Mouse (Mus musculus) ES-Bruce4 (cell line): Measurements from ENCODE around the gene Atl3. TPM values are rescaled to one million over a fixed set of nuclear protein-coding genes. Genes with fewer than 3 reads are reported as not detected.
A peak's percentile ranks its signal among the peaks of the same experiment; 100 is the strongest.

ENCODE experiments used
- H3K27ac ChIP-seq: 2 replicates; pipeline ENCODE4 v1.5.1; 2012; ENCODE audit warnings: low read length, inconsistent platforms; ENCODE audit not compliant: insufficient read depth
- H3K27me3 ChIP-seq: 2 replicates; pipeline ENCODE4 v1.6.1; 2012; ENCODE audit warnings: mild to moderate bottlenecking, low read length, inconsistent platforms; ENCODE audit not compliant: control insufficient read depth, poor library complexity, insufficient read depth, severe bottlenecking
- H3K36me3 ChIP-seq: 2 replicates; pipeline ENCODE4 v1.6.1; 2012; ENCODE audit warnings: inconsistent platforms, mild to moderate bottlenecking, low read length, moderate library complexity; ENCODE audit not compliant: control insufficient read depth, poor library complexity, insufficient read depth, severe bottlenecking
- H3K4me1 ChIP-seq: one replicate; pipeline ENCODE4 v1.8.1; 2011; ENCODE audit warnings: low read length; ENCODE audit not compliant: control insufficient read depth, insufficient read depth
- H3K4me3 ChIP-seq: 2 replicates; pipeline ENCODE4 v1.5.1; 2011; ENCODE audit warnings: low read depth, mild to moderate bottlenecking, low read length
- H3K9ac ChIP-seq: 2 replicates; pipeline ENCODE4 v1.6.1; 2012; ENCODE audit warnings: low read depth, mild to moderate bottlenecking, inconsistent platforms; ENCODE audit not compliant: poor library complexity, severe bottlenecking
- H3K9me3 ChIP-seq: replicated peaks from 2 replicates; pipeline ENCODE4 v1.6.1; 2012; ENCODE audit warnings: mild to moderate bottlenecking, low read length, inconsistent platforms; ENCODE audit not compliant: control insufficient read depth, poor library complexity, insufficient read depth, severe bottlenecking
- CTCF ChIP-seq: IDR thresholded peaks from one replicate; pipeline ENCODE4 v1.8.1; 2011; ENCODE audit warnings: low read depth, low read length
- EP300 ChIP-seq: IDR thresholded peaks from 2 replicates; pipeline ENCODE4 v1.6.1; 2011; ENCODE audit warnings: low read depth, low read length; ENCODE audit not compliant: insufficient read depth
- POLR2A ChIP-seq: IDR thresholded peaks from one replicate; pipeline ENCODE4 v1.8.1; 2011; ENCODE audit warnings: low read length; ENCODE audit not compliant: insufficient read depth
- polyA plus RNA-seq: library from polyadenylated mRNA; stranded (reverse); fragments of >200 nt; gene quantifications from 2 replicates; pipeline ENCODE4 v1.2.4, GENCODE M21; 2011; ENCODE audit warnings: low read depth; ENCODE audit not compliant: missing spikeins, insufficient read depth, insufficient read length

Gene Atl3
- polyA plus RNA-seq, 1 experiment: 53.5 TPM

GRCm38 (mm10) chr19:7583599-7583998, 89.8 kb downstream of the Atl3 start:
- Histone ChIP-seq H3K36me3 (no peaks in the 10 kb centered on the region), H3K9me3 (no peaks in the 10 kb centered on the region), H3K4me1 (peaks cover 8% of the 10 kb centered on the region), H3K9ac (no peak overlapping the region), H3K4me3 (no peak overlapping the region), H3K27ac (peak overlapping the region; percentile 100), H3K27me3 (no peaks in the 10 kb centered on the region)
- TF ChIP-seq CTCF (no peak), EP300 (no peak), POLR2A (no peak)

- no peaks in the 10 kb centered on the region for H3K27me3 ChIP-seq
Observed at GRCm38 (mm10) chr19:7585279-7585678, 91.4 kb downstream of the Atl3 start.

GRCm38 (mm10) chr19:7585764-7586163, 91.9 kb downstream of the Atl3 start:
- no peaks in the 10 kb centered on the region for H3K27me3 ChIP-seq
- no peak overlapping the region for H3K4me3 ChIP-seq
- peaks cover 8% of the 10 kb centered on the region for H3K4me1 ChIP-seq

More at GRCm38 (mm10) chr19:7585279-7585678, 91.4 kb downstream of the Atl3 start:
- Histone ChIP-seq H3K36me3 (no peaks in the 10 kb centered on the region), H3K9ac (no peak overlapping the region), H3K9me3 (no peaks in the 10 kb centered on the region), H3K4me1 (peaks cover 8% of the 10 kb centered on the region), H3K27ac (no peak overlapping the region), H3K4me3 (no peak overlapping the region)
- TF ChIP-seq CTCF (no peak), EP300 (no peak), POLR2A (no peak)

More at GRCm38 (mm10) chr19:7585764-7586163, 91.9 kb downstream of the Atl3 start:
- Histone ChIP-seq H3K9me3 (no peaks in the 10 kb centered on the region), H3K27ac (no peak overlapping the region), H3K9ac (no peak overlapping the region), H3K36me3 (no peaks in the 10 kb centered on the region)
- TF ChIP-seq POLR2A (no peak), CTCF (no peak), EP300 (no peak)

Other genes starting within 250 kb of the Atl3 start
- 69.4 and 78.5 TPM in 2 replicates for gene Rcor2, start 226.7 kb upstream of the Atl3 start, polyA plus RNA-seq
- 52.1 and 60.5 TPM in 2 replicates for gene Mark2, start 152.2 kb upstream of the Atl3 start, polyA plus RNA-seq
- gene Spindoc, start 111.0 kb upstream of the Atl3 start, polyA plus RNA-seq: 43.8 and 56.3 TPM in 2 replicates
- gene 2700081O15Rik, start 76.4 kb upstream of the Atl3 start, polyA plus RNA-seq: 6.2 and 7.5 TPM in 2 replicates
- 162 and 178 TPM in 2 replicates for gene Rtn3, start 10.8 kb upstream of the Atl3 start, polyA plus RNA-seq
- 10.5 and 10.7 TPM in 2 replicates for gene Pla2g16, start 63.4 kb downstream of the Atl3 start, polyA plus RNA-seq
- gene Lgals12, start 113.2 kb downstream of the Atl3 start, polyA plus RNA-seq: 0.43 and 0.46 TPM in 2 replicates
- gene Hrasls5, start 118.5 kb downstream of the Atl3 start, polyA plus RNA-seq: not detected in 2 replicates
- gene Slc22a19, start 217.3 kb downstream of the Atl3 start, polyA plus RNA-seq: not detected in 2 replicates